Mouse (Mus musculus) T-helper 2 cell (primary cell): ENCODE measurements at regions not wholly inside any gene's neighbourhood (a gene's known extent, or its start where the extent isn't known, plus 50 kb on each side); places are given as distances from the start of the nearest gene placed in this dataset.

ENCODE experiments used
- in situ Hi-C: fragments of 300-600 bp; cut with MboI, MseI; formaldehyde crosslinking; loops from one replicate; pipeline ENCODE4 v1.15.1; 2025; ENCODE audit warnings: high pct_unique_total_duplicates

GRCm38 (mm10) chr3:66519925-66520324 lies 223.3 kb upstream of the Veph1 start:
- in situ Hi-C loops: no loop called here

GRCm38 (mm10) chr3:66518289-66518688 lies 221.7 kb upstream of the Veph1 start:
- in situ Hi-C loops: no loop called here

- in situ Hi-C loops: no loop called here
These were observed 219.3 kb upstream of the Veph1 start for GRCm38 (mm10) chr3:66515773-66516406.

GRCm38 (mm10) chr3:66514587-66514986 lies 217.9 kb upstream of the Veph1 start:
- in situ Hi-C loops: no loop called here

- in situ Hi-C loops: no loop called here
These were observed 215.8 kb upstream of the Veph1 start for GRCm38 (mm10) chr3:66512408-66512807.

GRCm38 (mm10) chr3:66510455-66510854 lies 213.8 kb upstream of the Veph1 start:
- in situ Hi-C loops: no loop called here

GRCm38 (mm10) chr3:66506125-66506524 lies 209.5 kb upstream of the Veph1 start:
- in situ Hi-C loops: no loop called here

GRCm38 (mm10) chr3:66505476-66506076 lies 208.9 kb upstream of the Veph1 start:
- in situ Hi-C loops: no loop called here

GRCm38 (mm10) chr3:66504717-66505116 lies 208.1 kb upstream of the Veph1 start:
- in situ Hi-C loops: no loop called here

GRCm38 (mm10) chr3:66503615-66504014 lies 207.0 kb upstream of the Veph1 start:
- in situ Hi-C loops: no loop called here

GRCm38 (mm10) chr3:66501865-66502264 lies 205.2 kb upstream of the Veph1 start:
- in situ Hi-C loops: no loop called here

- in situ Hi-C loops: no loop called here
These were observed 197.9 kb upstream of the Veph1 start for GRCm38 (mm10) chr3:66494442-66495113.

GRCm38 (mm10) chr3:66490696-66491357 lies 194.2 kb upstream of the Veph1 start:
- in situ Hi-C loops: no loop called here

- in situ Hi-C loops: no loop called here
These were observed 192.1 kb upstream of the Veph1 start for GRCm38 (mm10) chr3:66488724-66489123.

- in situ Hi-C loops: no loop called here
These were observed 190.0 kb upstream of the Veph1 start for GRCm38 (mm10) chr3:66486658-66487057.

- in situ Hi-C loops: no loop called here
These were observed 189.5 kb upstream of the Veph1 start for GRCm38 (mm10) chr3:66486184-66486583.

GRCm38 (mm10) chr3:66480718-66481117 lies 184.1 kb upstream of the Veph1 start:
- in situ Hi-C loops: no loop called here

GRCm38 (mm10) chr3:66479266-66479665 lies 182.6 kb upstream of the Veph1 start:
- in situ Hi-C loops: no loop called here

GRCm38 (mm10) chr3:66466321-66466720 lies 169.7 kb upstream of the Veph1 start:
- in situ Hi-C loops: no loop called here

GRCm38 (mm10) chr3:66465371-66465770 lies 168.7 kb upstream of the Veph1 start:
- in situ Hi-C loops: no loop called here

GRCm38 (mm10) chr3:66462341-66462740 lies 165.7 kb upstream of the Veph1 start:
- in situ Hi-C loops: no loop called here
